Mouse (Mus musculus): ENCODE measurements around the gene C1qtnf3. TPM values are rescaled to one million over a fixed set of nuclear protein-coding genes. Genes with fewer than 3 reads are reported as not detected.
"Not testable (repeated sequence)": the region's sequence is repeated elsewhere in the genome, so short reads cannot be mapped to it uniquely, and the experiment has no call there.

C1qtnf3 gene
- polyA plus RNA-seq, 1 experiment from 2014 or later = 3.3 TPM

GRCm38 (mm10) chr15:10962601-10963000, 10.5 kb downstream of the C1qtnf3 start:
- Histone ChIP-seq H3K27ac (replicated peaks) (no peak overlapping the region), H3K9ac (replicated peaks) (no peak overlapping the region), H3K4me3 (no peak overlapping the region), H3K4me2 (replicated peaks) (no peak overlapping the region), H3K4me1 (no peaks in the 10 kb centered on the region), H3K36me3 (no peaks in the 10 kb centered on the region), H3K9me3 (no peaks in the 10 kb centered on the region), H3K27me3 (no peaks in the 10 kb centered on the region)
- WGBS = 93% methylated on average over 2 of the region's 2 CpGs
- no peak for ATAC-seq (ENCODE audit: low FRiP score, low read depth)

- 83% methylated on average over 3 of the region's 3 CpGs for WGBS
- H3K9me3 ChIP-seq = no peaks in the 10 kb centered on the region
Observed at GRCm38 (mm10) chr15:10969439-10969838, 17.3 kb downstream of the C1qtnf3 start.

GRCm38 (mm10) chr15:10970777-10971176, 18.6 kb downstream of the C1qtnf3 start:
- no peaks in the 10 kb centered on the region for H3K4me1 ChIP-seq
- 88% methylated on average over 5 of the region's 5 CpGs for WGBS
- H3K36me3 ChIP-seq = no peaks in the 10 kb centered on the region
- H3K4me2 ChIP-seq (replicated peaks) = no peak overlapping the region
- H3K9ac ChIP-seq (replicated peaks) = no peak overlapping the region
- no peaks in the 10 kb centered on the region for H3K27me3 ChIP-seq
- no peak overlapping the region for H3K27ac ChIP-seq (replicated peaks)
- H3K9me3 ChIP-seq = no peaks in the 10 kb centered on the region
- H3K4me3 ChIP-seq = no peak overlapping the region
- ATAC-seq (ENCODE audit: low FRiP score, low read depth) = no peak

More at GRCm38 (mm10) chr15:10969439-10969838, 17.3 kb downstream of the C1qtnf3 start:
- Histone ChIP-seq H3K4me2 (replicated peaks) (no peak overlapping the region), H3K4me1 (no peaks in the 10 kb centered on the region), H3K27ac (replicated peaks) (no peak overlapping the region), H3K9ac (replicated peaks) (no peak overlapping the region), H3K27me3 (no peaks in the 10 kb centered on the region), H3K4me3 (no peak overlapping the region), H3K36me3 (no peaks in the 10 kb centered on the region)
- no peak for ATAC-seq (ENCODE audit: low FRiP score, low read depth)

GRCm38 (mm10) chr15:10977151-10977550, 25.0 kb downstream of the C1qtnf3 start:
- no peak for ATAC-seq (ENCODE audit: low FRiP score, low read depth)
- no peak overlapping the region for H3K4me3 ChIP-seq
- peaks cover 6% of the 10 kb centered on the region for H3K4me1 ChIP-seq
- H3K9ac ChIP-seq (replicated peaks) = no peak overlapping the region
- no peak overlapping the region for H3K4me2 ChIP-seq (replicated peaks)
- H3K27ac ChIP-seq (replicated peaks) = no peak overlapping the region
- no peaks in the 10 kb centered on the region for H3K36me3 ChIP-seq
- no peaks in the 10 kb centered on the region for H3K9me3 ChIP-seq
- H3K27me3 ChIP-seq = no peaks in the 10 kb centered on the region

GRCm38 (mm10) chr15:10980712-10981111, 28.6 kb downstream of the C1qtnf3 start:
- 66% methylated on average over 2 of the region's 2 CpGs for WGBS
- no peak overlapping the region for H3K27ac ChIP-seq (replicated peaks)
- peak overlapping the region; percentile 69 for H3K4me2 ChIP-seq (replicated peaks)
- H3K9me3 ChIP-seq = no peaks in the 10 kb centered on the region
- no peaks in the 10 kb centered on the region for H3K27me3 ChIP-seq
- peak overlapping the region; percentile 72; the same call in 1 of the 2 replicates for H3K4me3 ChIP-seq
- H3K36me3 ChIP-seq = no peaks in the 10 kb centered on the region
- no peak for ATAC-seq (ENCODE audit: low FRiP score, low read depth)
- no peak overlapping the region for H3K9ac ChIP-seq (replicated peaks)
- peaks cover 9% of the 10 kb centered on the region for H3K4me1 ChIP-seq

- Histone ChIP-seq H3K27ac (replicated peaks) (peak within 1 kb of the TSS; percentile 84), H3K4me3 (peak within 1 kb of the TSS; percentile 72), H3K4me2 (replicated peaks) (peak within 1 kb of the TSS; percentile 69), H3K9me3 (no peaks in the 10 kb centered on the region), H3K4me1 (peaks cover 9% of the 10 kb centered on the region), H3K36me3 (no peaks in the 10 kb centered on the region), H3K27me3 (no peaks in the 10 kb centered on the region), H3K9ac (replicated peaks) (peak within 1 kb of the TSS; percentile 72)
- WGBS = under 1% methylated on average over 52 of the region's 52 CpGs
- ATAC-seq (ENCODE audit: low FRiP score, low read depth) = peak; percentile 100
Observed at GRCm38 (mm10) chr15:10981377-10982063, 29.4 kb downstream of the C1qtnf3 start, which contains the start of gene Amacr. Gene Amacr (plus strand): TSS chr15:10981756.

GRCm38 (mm10) chr15:10982064-10982435, 29.9 kb downstream of the C1qtnf3 start:
- peak overlapping the region; percentile 72 for H3K9ac ChIP-seq (replicated peaks)
- peak; percentile 31 for ATAC-seq (ENCODE audit: low FRiP score, low read depth)
- H3K27ac ChIP-seq (replicated peaks) = peak overlapping the region; percentile 84; the same call in 1 of the 2 replicates
- H3K4me2 ChIP-seq (replicated peaks) = peak overlapping the region; percentile 69
- peaks cover 9% of the 10 kb centered on the region for H3K4me1 ChIP-seq
- no peaks in the 10 kb centered on the region for H3K9me3 ChIP-seq
- WGBS = 10% methylated on average over 6 of the region's 6 CpGs
- H3K27me3 ChIP-seq = no peaks in the 10 kb centered on the region
- peak overlapping the region; percentile 72 for H3K4me3 ChIP-seq
- H3K36me3 ChIP-seq = no peaks in the 10 kb centered on the region

- H3K4me1 ChIP-seq = peaks cover 9% of the 10 kb centered on the region
- ATAC-seq (ENCODE audit: low FRiP score, low read depth) = no peak
- 87% methylated on average over 6 of the region's 6 CpGs for WGBS
- H3K36me3 ChIP-seq = no peaks in the 10 kb centered on the region
- H3K9me3 ChIP-seq = no peaks in the 10 kb centered on the region
- no peak overlapping the region for H3K27ac ChIP-seq (replicated peaks)
- no peak overlapping the region for H3K4me2 ChIP-seq (replicated peaks)
- H3K9ac ChIP-seq (replicated peaks) = no peak overlapping the region
- H3K4me3 ChIP-seq = no peak overlapping the region
- no peaks in the 10 kb centered on the region for H3K27me3 ChIP-seq
Observed at GRCm38 (mm10) chr15:10985756-10986155, 33.6 kb downstream of the C1qtnf3 start.

- H3K9me3 ChIP-seq; H3K4me1 ChIP-seq; H3K4me2 ChIP-seq (replicated peaks); H3K4me3 ChIP-seq; H3K27me3 ChIP-seq; ATAC-seq (ENCODE audit: low FRiP score, low read depth); H3K27ac ChIP-seq (replicated peaks); H3K9ac ChIP-seq (replicated peaks); H3K36me3 ChIP-seq: not testable (repeated sequence)
- 79% methylated on average over 2 of the region's 2 CpGs for WGBS
Observed at GRCm38 (mm10) chr15:10986477-10986876, 34.3 kb downstream of the C1qtnf3 start.

- Histone ChIP-seq H3K9me3 (no peaks in the 10 kb centered on the region), H3K36me3 (no peaks in the 10 kb centered on the region), H3K4me1 (no peaks in the 10 kb centered on the region), H3K9ac (replicated peaks) (no peak overlapping the region), H3K4me3 (no peak overlapping the region), H3K27me3 (no peaks in the 10 kb centered on the region), H3K4me2 (replicated peaks) (no peak overlapping the region), H3K27ac (replicated peaks) (no peak overlapping the region)
- ATAC-seq (ENCODE audit: low FRiP score, low read depth) = no peak
- WGBS = 71% methylated on average over 2 of the region's 2 CpGs
Observed at GRCm38 (mm10) chr15:10990411-10990810, 38.3 kb downstream of the C1qtnf3 start.

GRCm38 (mm10) chr15:10991566-10991965, 39.4 kb downstream of the C1qtnf3 start:
- Histone ChIP-seq H3K4me1 (no peaks in the 10 kb centered on the region), H3K9me3 (no peaks in the 10 kb centered on the region), H3K27me3 (no peaks in the 10 kb centered on the region), H3K27ac (replicated peaks) (no peak overlapping the region), H3K36me3 (no peaks in the 10 kb centered on the region), H3K9ac (replicated peaks) (no peak overlapping the region), H3K4me2 (replicated peaks) (no peak overlapping the region), H3K4me3 (no peak overlapping the region)
- 96% methylated on average over 1 of the region's 1 CpGs for WGBS
- ATAC-seq (ENCODE audit: low FRiP score, low read depth) = no peak

- H3K27me3 ChIP-seq = no peaks in the 10 kb centered on the region
- H3K4me3 ChIP-seq = no peak overlapping the region
- no peak overlapping the region for H3K27ac ChIP-seq (replicated peaks)
- no peak for ATAC-seq (ENCODE audit: low FRiP score, low read depth)
- no peak overlapping the region for H3K9ac ChIP-seq (replicated peaks)
- H3K9me3 ChIP-seq = no peaks in the 10 kb centered on the region
- 54% methylated on average over 5 of the region's 5 CpGs for WGBS
- H3K36me3 ChIP-seq = no peaks in the 10 kb centered on the region
- H3K4me2 ChIP-seq (replicated peaks) = no peak overlapping the region; the same call in 1 of the 2 replicates
- no peaks in the 10 kb centered on the region for H3K4me1 ChIP-seq
Observed at GRCm38 (mm10) chr15:10999832-11000231, 47.7 kb downstream of the C1qtnf3 start.

GRCm38 (mm10) chr15:11000421-11000820, 48.3 kb downstream of the C1qtnf3 start, which contains the start of gene Slc45a2:
Gene Slc45a2 (plus strand): TSS chr15:11000721.
- H3K9me3 ChIP-seq = no peaks in the 10 kb centered on the region
- H3K4me3 ChIP-seq = no peak within 1 kb of the TSS
- ATAC-seq (ENCODE audit: low FRiP score, low read depth) = no peak
- H3K27me3 ChIP-seq = no peaks in the 10 kb centered on the region
- no peaks in the 10 kb centered on the region for H3K4me1 ChIP-seq
- H3K36me3 ChIP-seq = no peaks in the 10 kb centered on the region
- 51% methylated on average over 7 of the region's 7 CpGs for WGBS
- H3K9ac ChIP-seq (replicated peaks) = no peak within 1 kb of the TSS
- no peak within 1 kb of the TSS for H3K27ac ChIP-seq (replicated peaks)
- no peak within 1 kb of the TSS; the same call in 1 of the 2 replicates for H3K4me2 ChIP-seq (replicated peaks)

Measured in midbrain, embryonic 12.5 days (tissue).